Mouse (Mus musculus): ENCODE data around the gene Sh3bp1. TPM values are rescaled to one million over a fixed set of nuclear protein-coding genes. Genes with fewer than 3 reads are reported as not detected.

The Sh3bp1 gene
- total RNA-seq (2022) = 10 to 100 TPM in 2 of 4 experiments, 1 to 10 TPM in 2; 8.5 to 23.0 (median 15.2) TPM

- no peak for DNase-seq
Observed at GRCm38 (mm10) chr15:78899740-78900584, at the start of gene Sh3bp1. TSS of gene Sh3bp1 (plus strand) at chr15:78899768.

- DNase-seq = no peak
Observed at GRCm38 (mm10) chr15:78850059-78850824, 49.3 kb upstream of the Sh3bp1 start.

GRCm38 (mm10) chr15:78850944-78851343, 48.6 kb upstream of the Sh3bp1 start:
- DNase-seq = no peak

- peak; percentile 86 for DNase-seq
Observed at GRCm38 (mm10) chr15:78851505-78852153, 47.9 kb upstream of the Sh3bp1 start.

- no peak for DNase-seq
Observed at GRCm38 (mm10) chr15:78855303-78855965, 44.1 kb upstream of the Sh3bp1 start, which contains the start of gene Lgals2. TSS of gene Lgals2 (minus strand) at chr15:78855529.

GRCm38 (mm10) chr15:78857009-78857408, 42.6 kb upstream of the Sh3bp1 start:
- DNase-seq = no peak

GRCm38 (mm10) chr15:78859311-78859710, 40.3 kb upstream of the Sh3bp1 start:
- no peak for DNase-seq

GRCm38 (mm10) chr15:78859714-78860113, 39.9 kb upstream of the Sh3bp1 start:
- no peak for DNase-seq

GRCm38 (mm10) chr15:78862280-78862679, 37.3 kb upstream of the Sh3bp1 start:
- no peak for DNase-seq

GRCm38 (mm10) chr15:78863154-78863553, 36.4 kb upstream of the Sh3bp1 start:
- no peak for DNase-seq

- no peak for DNase-seq
Observed at GRCm38 (mm10) chr15:78863852-78864253, 35.7 kb upstream of the Sh3bp1 start.

GRCm38 (mm10) chr15:78868398-78868797, 31.2 kb upstream of the Sh3bp1 start:
- no peak for DNase-seq

GRCm38 (mm10) chr15:78868826-78869233, 30.7 kb upstream of the Sh3bp1 start:
- DNase-seq = no peak

GRCm38 (mm10) chr15:78869775-78870174, 29.8 kb upstream of the Sh3bp1 start:
- DNase-seq = no peak

- no peak for DNase-seq
Observed at GRCm38 (mm10) chr15:78872021-78872608, 27.5 kb upstream of the Sh3bp1 start.

- no peak for DNase-seq
Observed at GRCm38 (mm10) chr15:78873803-78874435, 25.6 kb upstream of the Sh3bp1 start.

- no peak for DNase-seq
Observed at GRCm38 (mm10) chr15:78874989-78875388, 24.6 kb upstream of the Sh3bp1 start.

- no peak for DNase-seq
Observed at GRCm38 (mm10) chr15:78875537-78875936, 24.0 kb upstream of the Sh3bp1 start.

GRCm38 (mm10) chr15:78876258-78876696, 23.3 kb upstream of the Sh3bp1 start:
- DNase-seq = peak; percentile 79

GRCm38 (mm10) chr15:78876991-78877809, 22.4 kb upstream of the Sh3bp1 start, which contains the start of gene Gga1:
TSS of gene Gga1 (plus strand) at chr15:78877190.
- peak; percentile 92 for DNase-seq
